Mouse (Mus musculus) thymus, adult 18-20 months (tissue): ENCODE results near the gene Phgdh.

Source experiments
- DNase-seq, 2 experiments: peaks; one replicate each; pipeline ENCODE4 v3.0.0; 2022; ENCODE audit warnings: mixed read lengths in 2 of 2

Gene Phgdh

GRCm38 (mm10) chr3:98340818-98341594, 1.2 kb upstream of the Phgdh start:
- DNase-seq = no peak

DNA sequence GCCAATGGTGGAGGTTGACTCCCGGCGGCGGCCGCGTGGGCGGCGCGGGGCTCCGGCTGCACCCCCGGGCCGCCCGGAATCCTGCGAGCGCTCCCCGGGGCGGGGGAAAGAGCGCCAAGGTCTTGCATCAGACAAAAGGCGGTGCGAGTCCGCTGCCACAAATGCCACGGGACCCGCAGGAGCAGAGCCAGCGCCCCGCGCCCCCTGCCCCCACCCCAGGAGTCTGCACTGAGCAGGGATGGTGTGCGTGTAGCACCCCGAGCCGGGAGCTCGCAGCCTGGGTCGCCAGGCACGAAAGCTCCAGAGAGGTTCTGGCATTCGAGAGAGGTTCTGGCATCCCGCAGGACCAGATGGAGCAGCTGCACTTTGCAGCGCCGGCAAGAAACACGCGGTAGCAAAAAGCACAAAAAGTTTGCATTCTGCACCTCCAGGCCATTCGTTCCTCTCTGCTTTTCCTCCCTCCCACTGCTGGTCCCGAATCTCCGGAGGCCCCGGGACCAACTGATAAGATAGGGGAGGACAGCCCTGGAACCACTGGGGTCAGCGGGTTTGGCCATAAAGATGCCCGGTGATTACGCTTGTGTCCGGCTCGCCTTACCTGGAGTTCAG, 589 bp downstream of the Phgdh start:
- DNase-seq = peak; percentile 44 to 55

DNA sequence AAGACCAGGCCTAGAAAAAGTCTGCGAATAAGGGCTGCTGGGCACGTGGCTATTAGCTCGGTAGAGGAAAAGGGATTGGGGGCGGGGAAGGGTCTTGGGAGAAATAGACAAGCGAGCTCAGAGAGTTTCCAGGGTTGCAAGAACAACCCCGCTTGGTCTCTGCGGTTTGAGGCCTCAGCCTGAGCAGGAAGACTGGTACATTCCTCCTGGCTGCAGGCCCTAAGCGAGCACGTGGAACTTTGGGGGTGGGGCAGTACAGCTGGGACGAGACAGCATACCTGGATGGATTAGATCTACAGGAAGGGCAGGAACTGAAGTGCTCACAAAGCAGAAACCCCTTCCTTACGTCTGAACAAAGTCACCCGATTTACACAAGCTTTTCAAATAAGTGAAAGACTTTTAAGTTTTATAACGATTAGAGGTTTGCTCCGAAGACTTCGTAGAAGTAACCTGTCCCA, 1.2 kb downstream of the Phgdh start:
- DNase-seq = peak; percentile 46 to 54

GRCm38 (mm10) chr3:98336661-98337654, 2.8 kb downstream of the Phgdh start:
- no peak for DNase-seq

GRCm38 (mm10) chr3:98335886-98336285, 3.9 kb downstream of the Phgdh start:
- DNase-seq = peak in 1 of 2 experiments; percentile 32

GRCm38 (mm10) chr3:98335331-98335730, 4.5 kb downstream of the Phgdh start:
- no peak for DNase-seq

DNA sequence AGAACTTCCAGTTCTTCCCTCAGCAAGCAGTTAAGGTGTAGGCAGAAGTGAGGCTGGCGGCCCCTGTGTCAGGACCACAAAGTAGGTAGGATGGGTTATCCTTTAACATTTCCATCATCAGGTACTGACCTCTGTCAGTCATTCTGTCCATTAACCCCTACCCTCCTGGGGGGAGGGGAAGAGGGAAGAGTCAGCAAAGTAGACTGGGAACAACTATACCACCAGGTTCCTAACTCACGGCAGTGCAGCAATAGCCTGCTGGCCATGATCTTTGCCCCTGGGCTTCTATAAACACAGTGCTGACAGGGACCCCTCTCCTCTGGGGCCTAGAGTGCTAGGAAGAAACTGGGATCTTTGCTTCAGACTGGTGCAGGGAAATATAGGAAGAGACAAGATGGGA, 5.8 kb downstream of the Phgdh start:
- no peak for DNase-seq

- no peak for DNase-seq
Measured at GRCm38 (mm10) chr3:98324235-98324634, 15.6 kb downstream of the Phgdh start.

GRCm38 (mm10) chr3:98322209-98322608, 17.6 kb downstream of the Phgdh start:
- no peak for DNase-seq

GRCm38 (mm10) chr3:98319190-98319589, 20.6 kb downstream of the Phgdh start:
- no peak for DNase-seq

- DNase-seq = no peak
Measured at GRCm38 (mm10) chr3:98317143-98317542, 22.6 kb downstream of the Phgdh start.

DNA sequence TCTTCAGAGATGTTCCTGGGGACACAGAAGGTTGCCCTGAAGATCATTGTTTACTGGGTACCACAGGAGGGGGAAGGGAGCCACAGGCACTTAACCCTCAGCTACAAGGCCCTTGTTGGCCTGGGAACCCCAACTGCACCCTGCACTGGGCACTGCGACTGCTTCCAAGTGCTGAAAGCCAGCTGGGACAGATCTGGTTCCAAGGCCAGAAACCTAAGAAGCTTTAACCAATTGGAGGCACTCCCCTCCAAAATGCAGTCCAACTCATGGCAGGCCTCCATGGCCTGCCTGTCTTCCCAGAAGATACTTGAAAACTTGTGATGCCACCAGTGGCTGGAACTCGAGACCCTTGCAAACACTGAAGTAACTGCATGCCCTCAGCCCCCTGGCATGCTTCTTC, 24.6 kb downstream of the Phgdh start:
- no peak for DNase-seq

- no peak for DNase-seq
Measured at GRCm38 (mm10) chr3:98313294-98314155, 26.3 kb downstream of the Phgdh start.

- peak in 1 of 2 experiments; percentile 28 for DNase-seq
Measured at GRCm38 (mm10) chr3:98312867-98313266, 26.9 kb downstream of the Phgdh start.

GRCm38 (mm10) chr3:98310456-98310855, 29.3 kb downstream of the Phgdh start:
- DNase-seq = no peak

- no peak for DNase-seq
Measured at GRCm38 (mm10) chr3:98308606-98309005, 31.2 kb downstream of the Phgdh start.

DNA sequence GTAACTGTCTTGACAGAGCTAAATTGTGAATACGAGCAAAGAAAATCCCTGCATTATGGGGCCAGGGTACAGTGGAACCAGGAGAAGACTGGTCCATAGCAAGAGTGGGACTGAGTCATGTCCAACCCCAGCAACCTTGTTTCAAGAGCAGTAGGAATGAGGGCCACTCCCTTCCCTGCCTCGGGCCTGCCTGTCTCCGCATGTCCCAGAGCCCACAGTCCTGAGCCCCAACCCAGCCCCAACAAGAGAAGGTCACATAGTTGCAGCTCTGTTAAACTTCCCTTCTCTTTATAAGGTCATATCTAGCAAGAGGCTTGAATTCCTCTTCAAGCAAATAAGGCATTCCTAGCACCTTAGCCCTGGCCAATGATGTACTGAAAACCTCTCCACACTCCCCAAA, 38.0 kb downstream of the Phgdh start:
- no peak for DNase-seq

- no peak for DNase-seq
Measured at GRCm38 (mm10) chr3:98300266-98300665, 39.5 kb downstream of the Phgdh start.

GRCm38 (mm10) chr3:98299391-98300100, 40.2 kb downstream of the Phgdh start:
- DNase-seq = no peak

- no peak for DNase-seq
Measured at GRCm38 (mm10) chr3:98295965-98296364, 43.8 kb downstream of the Phgdh start.

DNA sequence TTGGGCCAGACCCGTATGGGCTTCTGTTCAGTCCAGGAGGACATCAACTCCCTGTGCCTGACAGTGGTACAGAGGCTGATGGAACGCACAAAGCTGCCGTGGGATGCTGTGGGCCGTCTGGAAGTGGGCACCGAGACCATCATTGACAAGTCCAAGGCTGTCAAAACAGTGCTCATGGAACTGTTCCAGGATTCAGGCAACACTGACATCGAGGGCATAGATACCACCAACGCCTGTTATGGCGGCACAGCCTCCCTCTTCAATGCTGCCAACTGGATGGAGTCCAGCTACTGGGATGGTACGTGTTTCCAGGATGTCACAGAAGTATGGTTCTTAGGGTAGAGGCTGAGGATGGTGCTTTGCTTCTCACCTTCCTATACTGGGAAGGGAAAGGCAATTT, 48.7 kb downstream of the Phgdh start:
- no peak for DNase-seq
